Mouse (Mus musculus) bone marrow macrophage, adult 2 months (primary cell): ENCODE results near the gene Pak1ip1.

Source experiments
- CTCF ChIP-seq: IDR thresholded peaks from 2 replicates; pipeline ENCODE4 v1.5.1; 2012; ENCODE audit warnings: low read depth, mild to moderate bottlenecking, low read length, moderate library complexity
- POLR2A ChIP-seq: IDR thresholded peaks from 2 replicates; pipeline ENCODE4 v1.6.1; 2012; ENCODE audit warnings: mild to moderate bottlenecking, low read depth, low read length, borderline replicate concordance

DNA sequence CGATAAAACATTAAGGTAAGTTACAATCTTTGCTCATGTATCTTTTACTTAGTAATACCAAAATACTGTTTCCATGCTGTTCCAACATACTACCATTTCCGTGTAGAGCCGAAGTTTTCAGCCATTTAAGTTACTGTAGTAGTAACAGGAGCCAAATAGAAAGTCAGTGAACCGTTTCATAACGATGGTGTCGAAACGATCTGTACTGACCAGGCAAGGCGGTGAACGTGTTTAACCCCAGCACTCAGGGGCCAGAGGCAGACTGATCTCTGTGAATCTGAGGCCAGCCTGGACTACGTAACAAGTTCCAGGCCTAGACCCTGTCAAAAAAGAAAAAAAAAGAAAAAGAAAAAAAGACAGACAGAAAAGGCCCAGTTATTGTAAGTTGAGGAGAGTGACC lies 7.4 kb downstream of the Pak1ip1 start:
- TF ChIP-seq CTCF (no peak), POLR2A (no peak)
